ENCODE assay signal across 9 mouse cellular contexts in the genomic region with DNA sequence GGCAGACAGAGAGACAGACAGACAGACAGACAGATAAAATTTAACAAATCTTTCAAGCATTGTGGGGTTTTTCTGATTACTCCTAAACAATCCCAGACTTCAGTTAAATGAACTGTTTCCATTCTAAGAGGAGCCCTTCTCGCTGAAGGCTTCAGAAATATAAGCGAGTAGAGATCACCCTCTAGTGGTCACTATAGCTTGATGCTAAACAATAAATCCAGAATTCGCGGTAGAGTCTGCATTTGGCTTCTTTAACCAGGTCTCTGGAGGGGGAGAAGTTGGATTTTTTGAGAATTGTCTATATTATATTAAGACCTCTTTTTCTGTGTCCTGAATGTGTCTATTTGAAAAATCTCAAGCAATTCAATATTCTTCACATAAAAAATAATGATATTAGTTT. TPM values are rescaled to one million over a fixed set of nuclear protein-coding genes. Genes with fewer than 3 reads are reported as not detected.
DNase-seq lines count a peak whose midpoint lies in the region; ATAC-seq lines count a peak whose summit lies in the region.
"Had no signal": no experiment of that assay in that cellular context is flagged by ENCODE, and none has a peak within 500 bp of the region (broad histone marks: within the 10 kb centered on the region; RNA-seq: fewer than 3 reads in every experiment).

No protein-coding gene starts in this region.

- DNase-seq in kidney, postnatal 10 days: no peak
- DNase-seq in ZHBTc4 (ENCODE audit: low read depth, low spot score): peak; percentile 68
- DNase-seq in hindbrain, embryonic 11.5 days (ENCODE audit: low spot score): peak; percentile 71
- no peak for DNase-seq in spleen, postnatal 10 days (ENCODE audit: low spot score in 2 of 2)

- no peak overlapping the region for H3K4me3 ChIP-seq in kidney, embryonic 16.5 days (ENCODE audit: low read length)
- H3K4me3 ChIP-seq in hindbrain, embryonic 11.5 days (ENCODE audit: low read depth, low read length): no peak overlapping the region
- no peak overlapping the region for H3K4me3 ChIP-seq in neural tube, embryonic 12.5 days
- H3K4me3 ChIP-seq: embryonic facial prominence, embryonic 15.5 days had no signal

- no peaks in the 10 kb centered on the region for H3K9me3 ChIP-seq in kidney, embryonic 16.5 days (ENCODE audit: low read length)
- H3K9me3 ChIP-seq in hindbrain, embryonic 11.5 days (ENCODE audit: control insufficient read depth, low read length): no peaks in the 10 kb centered on the region
- H3K9me3 ChIP-seq in neural tube, embryonic 12.5 days: no peaks in the 10 kb centered on the region
- H3K9me3 ChIP-seq: embryonic facial prominence, embryonic 15.5 days had no signal

- peak; percentile 69; the same call in 1 of the 2 replicates for ATAC-seq in kidney, embryonic 16.5 days (ENCODE audit: low FRiP score, low TSS enrichment)
- ATAC-seq in CD4-positive, CD25-positive, alpha-beta regulatory T cell, adult 4 months: peak; percentile 49
- ATAC-seq in hindbrain, embryonic 11.5 days (ENCODE audit: low FRiP score): peak; percentile 77
- peak; percentile 80 for ATAC-seq in neural tube, embryonic 12.5 days (ENCODE audit: low FRiP score, low read depth)

- no peak overlapping the region for H3K9ac ChIP-seq in kidney, embryonic 16.5 days (replicated peaks; ENCODE audit: low read length)
- no peak overlapping the region for H3K9ac ChIP-seq in hindbrain, embryonic 11.5 days (ENCODE audit: low read depth, low read length)
- H3K9ac ChIP-seq in neural tube, embryonic 12.5 days: no peak overlapping the region
- H3K9ac ChIP-seq: embryonic facial prominence, embryonic 15.5 days had no signal

- H3K27me3 ChIP-seq in kidney, embryonic 16.5 days (ENCODE audit: insufficient read depth, low read length): no peaks in the 10 kb centered on the region
- no peaks in the 10 kb centered on the region for H3K27me3 ChIP-seq in hindbrain, embryonic 11.5 days (ENCODE audit: control insufficient read depth, insufficient read depth, low read length)
- no peaks in the 10 kb centered on the region for H3K27me3 ChIP-seq in neural tube, embryonic 12.5 days (replicated peaks)
- H3K27me3 ChIP-seq: embryonic facial prominence, embryonic 15.5 days had no signal

- no peak overlapping the region for H3K4me2 ChIP-seq in kidney, embryonic 16.5 days (replicated peaks; ENCODE audit: low read depth, low read length)
- no peak overlapping the region for H3K4me2 ChIP-seq in hindbrain, embryonic 11.5 days (replicated peaks; ENCODE audit: low read depth, low read length)
- H3K4me2 ChIP-seq in neural tube, embryonic 12.5 days (replicated peaks): no peak overlapping the region
- H3K4me2 ChIP-seq: embryonic facial prominence, embryonic 15.5 days had no signal

- H3K27ac ChIP-seq in kidney, embryonic 16.5 days (ENCODE audit: low read length): no peak overlapping the region
- H3K27ac ChIP-seq in hindbrain, embryonic 11.5 days (ENCODE audit: low read depth, low read length): no peak overlapping the region
- H3K27ac ChIP-seq in neural tube, embryonic 12.5 days: no peak overlapping the region
- H3K27ac ChIP-seq: embryonic facial prominence, embryonic 15.5 days; macrophage had no signal

- H3K4me1 ChIP-seq in kidney, embryonic 16.5 days (ENCODE audit: insufficient read depth, low read length): no peaks in the 10 kb centered on the region
- H3K4me1 ChIP-seq in hindbrain, embryonic 11.5 days (replicated peaks; ENCODE audit: control insufficient read depth, insufficient read depth, low read length): no peaks in the 10 kb centered on the region
- H3K4me1 ChIP-seq in neural tube, embryonic 12.5 days: no peaks in the 10 kb centered on the region
- H3K4me1 ChIP-seq: embryonic facial prominence, embryonic 15.5 days had no signal

- no peaks in the 10 kb centered on the region for H3K36me3 ChIP-seq in kidney, embryonic 16.5 days (ENCODE audit: insufficient read depth, low read length)
- H3K36me3 ChIP-seq in hindbrain, embryonic 11.5 days (ENCODE audit: control insufficient read depth, insufficient read depth, low read length): no peaks in the 10 kb centered on the region
- no peaks in the 10 kb centered on the region for H3K36me3 ChIP-seq in neural tube, embryonic 12.5 days
- H3K36me3 ChIP-seq: embryonic facial prominence, embryonic 15.5 days had no signal

- WGBS in kidney, embryonic 16.5 days: 1% methylated on average over 4 of the region's 4 CpGs
- 3% methylated on average over 4 of the region's 4 CpGs for WGBS in hindbrain, embryonic 11.5 days
- WGBS in neural tube, embryonic 12.5 days: 4% methylated on average over 4 of the region's 4 CpGs

RNA-seq across cellular contexts. Expression of a gene that starts 50.4 kb away (rescaled TPM):
- polyA plus RNA-seq in kidney, embryonic 16.5 days (2015; fragmentation: Nextera tagmentation; extraction: Ambion mirVana): 7.8 and 9.4 TPM in 2 replicates
- 1 to 10 TPM; 2.8 to 6.0 TPM for polyA plus RNA-seq in CD4-positive, CD25-positive, alpha-beta regulatory T cell, adult 4 months (2017; shearing (Covaris generic))
- polyA plus RNA-seq in hindbrain, embryonic 11.5 days (2014; fragmentation: Nextera tagmentation; extraction: Ambion mirVana): 10.2 and 11.5 TPM in 2 replicates
- polyA plus RNA-seq in neural tube, embryonic 12.5 days (2016; fragmentation: Nextera tagmentation; extraction: Ambion mirVana): 12.7 and 14.6 TPM in 2 replicates

RNA-seq across cellular contexts. Expression of a gene that starts 51.5 kb away (rescaled TPM):
- polyA plus RNA-seq in kidney, embryonic 16.5 days (2015; fragmentation: Nextera tagmentation; extraction: Ambion mirVana): 9.6 and 10.9 TPM in 2 replicates
- 10 to 100 TPM; 45.9 to 48.7 TPM for polyA plus RNA-seq in CD4-positive, CD25-positive, alpha-beta regulatory T cell, adult 4 months (2017; shearing (Covaris generic))
- 12.1 and 17.9 TPM in 2 replicates for polyA plus RNA-seq in hindbrain, embryonic 11.5 days (2014; fragmentation: Nextera tagmentation; extraction: Ambion mirVana)
- 13.4 and 14.4 TPM in 2 replicates for polyA plus RNA-seq in neural tube, embryonic 12.5 days (2016; fragmentation: Nextera tagmentation; extraction: Ambion mirVana)

Comparison
In these comparisons a context has a peak if more than half of its experiments do, and no peak if none do; other contexts are left out.
1. DNase-seq: peak in ZHBTc4 (single experiment) and hindbrain, embryonic 11.5 days (single experiment); none in kidney, postnatal 10 days (single experiment) and spleen, postnatal 10 days (0 of 2).
2. Peak in every context shown above with its lines, with median percentiles within 50 percentile points of each other: ATAC-seq.